Mouse (Mus musculus): ENCODE data around the gene Pbp2. TPM values are rescaled to one million over a fixed set of nuclear protein-coding genes. Genes with fewer than 3 reads are reported as not detected.

Pbp2 gene
- polyA plus RNA-seq, 1 experiment from 2014 or later: not detected

Other genes with a start within 250 kb of the Pbp2 start
- 0.35 and 0.46 TPM in 2 replicates for gene Gprc5a, start 244.8 kb downstream of the Pbp2 start, polyA plus RNA-seq (2015; fragmentation: Nextera tagmentation; extraction: Ambion mirVana)
- gene Gprc5d, start 192.1 kb downstream of the Pbp2 start, polyA plus RNA-seq (2015; fragmentation: Nextera tagmentation; extraction: Ambion mirVana): 0.15 TPM in 1 of 2 replicates, not detected in the other
- gene Fam234b, start 112.4 kb downstream of the Pbp2 start, polyA plus RNA-seq (2015; fragmentation: Nextera tagmentation; extraction: Ambion mirVana): 30.1 and 43.5 TPM in 2 replicates
- 129 and 141 TPM in 2 replicates for gene Hebp1, start 112.4 kb downstream of the Pbp2 start, polyA plus RNA-seq (2015; fragmentation: Nextera tagmentation; extraction: Ambion mirVana)
- gene Gsg1, start 56.1 kb downstream of the Pbp2 start, polyA plus RNA-seq (2015; fragmentation: Nextera tagmentation; extraction: Ambion mirVana): 0.15 and 0.16 TPM in 2 replicates
- gene Emp1, start 52.1 kb upstream of the Pbp2 start, polyA plus RNA-seq (2015; fragmentation: Nextera tagmentation; extraction: Ambion mirVana): 1.7 and 1.8 TPM in 2 replicates